Mouse (Mus musculus): ENCODE measurements at regions not wholly inside any gene's neighbourhood (a gene's known extent, or its start where the extent isn't known, plus 50 kb on each side); places are given as distances from the start of the nearest gene placed in this dataset.

Small RNA genes lying in the stretch of these regions (microRNA-seq; reads per million reads assigned to microRNA genes)
- 0 reads per million in 2 experiments for gene Gm24710
